Mouse (Mus musculus) spleen, adult 2 months (tissue): ENCODE measurements at regions not wholly inside any gene's neighbourhood (a gene's known extent, or its start where the extent isn't known, plus 50 kb on each side); places are given as distances from the start of the nearest gene placed in this dataset.

ENCODE experiments used
- CTCF ChIP-seq: fragments of 200-500 bp; IDR thresholded peaks from 2 replicates; pipeline ENCODE4 v1.5.1; 2011; ENCODE audit warnings: mild to moderate bottlenecking, inconsistent platforms; ENCODE audit not compliant: insufficient read depth, insufficient read length, insufficient replicate concordance; ENCODE audit errors: extremely low read depth
- POLR2A ChIP-seq: fragments of 200-500 bp; IDR thresholded peaks from 2 replicates; pipeline ENCODE4 v1.6.1; 2011; ENCODE audit warnings: low read depth, low read length, inconsistent platforms

DNA sequence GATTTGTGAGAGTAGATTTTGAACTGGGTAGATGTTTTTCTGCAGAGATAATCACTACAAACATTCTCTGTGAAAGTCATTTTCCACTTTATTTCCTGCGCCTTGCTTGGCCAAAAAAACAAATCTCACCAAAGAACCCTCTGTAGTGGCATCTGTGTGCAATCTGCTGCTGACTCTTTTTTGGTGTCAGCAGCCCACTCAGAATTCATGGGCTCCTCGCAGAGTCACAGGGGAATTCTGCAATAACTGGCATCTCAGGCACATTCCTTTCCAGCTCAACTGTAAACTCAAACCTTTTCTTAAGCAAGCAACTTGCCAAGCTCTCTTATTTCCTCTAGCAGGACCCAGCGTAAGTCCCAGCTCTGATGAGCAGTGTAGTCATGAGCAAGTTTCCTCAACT, 1340.0 kb upstream of the Lrrc6 start:
- TF ChIP-seq POLR2A (no peak), CTCF (no peak)
